Mouse (Mus musculus) intestine, embryonic 16.5 days (tissue): ENCODE data around the gene Podn. TPM values are rescaled to one million over a fixed set of nuclear protein-coding genes. Genes with fewer than 3 reads are reported as not detected.

Experiments used
- ATAC-seq: fragments of 200-750 bp; cut with Nextera tagmentation; 2 replicates; pipeline ENCODE4 v1.8.0; 2017; ENCODE audit warnings: moderate TSS enrichment, moderate library complexity
- H3K27ac ChIP-seq: fragments of 300-500 bp; sonication (generic); 2 replicates; pipeline ENCODE4 v1.5.1; 2014; ENCODE audit warnings: mild to moderate bottlenecking, low read length
- H3K27me3 ChIP-seq: fragments of 300-500 bp; sonication (generic); replicated peaks from 2 replicates; pipeline ENCODE4 v1.6.1; 2014; ENCODE audit warnings: low read length, control low read depth, mixed read lengths; ENCODE audit not compliant: control insufficient read depth, insufficient read depth
- H3K36me3 ChIP-seq: fragments of 300-500 bp; sonication (generic); 2 replicates; pipeline ENCODE4 v1.6.1; 2014; ENCODE audit warnings: low read length, control low read depth; ENCODE audit not compliant: control insufficient read depth, insufficient read depth
- H3K4me1 ChIP-seq: fragments of 300-500 bp; sonication (generic); 2 replicates; pipeline ENCODE4 v1.6.1; 2014; ENCODE audit warnings: low read length, control low read depth, mixed read lengths; ENCODE audit not compliant: control insufficient read depth, insufficient read depth
- H3K4me2 ChIP-seq: fragments of 300-500 bp; sonication (generic); 2 replicates; pipeline ENCODE4 v1.6.1; 2014; ENCODE audit warnings: low read depth, low read length, control low read depth
- H3K4me3 ChIP-seq: fragments of 300-500 bp; sonication (generic); 2 replicates; pipeline ENCODE4 v1.5.1; 2014; ENCODE audit warnings: mild to moderate bottlenecking, low read length
- H3K9ac ChIP-seq: fragments of 300-500 bp; sonication (generic); 2 replicates; pipeline ENCODE4 v1.6.1; 2014; ENCODE audit warnings: low read depth, low read length
- H3K9me3 ChIP-seq: fragments of 300-500 bp; sonication (generic); 2 replicates; pipeline ENCODE4 v1.6.1; 2016; ENCODE audit warnings: low read length, control low read depth; ENCODE audit not compliant: control insufficient read depth
- WGBS: fragments of 180-500 bp; shearing (Covaris S2); extraction: QIAGEN DNeasy Blood & Tissue Kit; methylation state at CpG from one replicate; pipeline ENCODE4 v1.1.7; 2014; 5-methylcytosine and 5-hydroxymethylcytosine counted together
- polyA plus RNA-seq: library from polyadenylated mRNA; unstranded; fragments of >200 nt; fragmentation: Nextera tagmentation; extraction: Ambion mirVana; gene quantifications from 2 replicates; pipeline ENCODE4 v1.2.1, GENCODE M21; 2015

The Podn gene
- polyA plus RNA-seq, 1 experiment from 2014 or later, result 0.72 TPM

DNA sequence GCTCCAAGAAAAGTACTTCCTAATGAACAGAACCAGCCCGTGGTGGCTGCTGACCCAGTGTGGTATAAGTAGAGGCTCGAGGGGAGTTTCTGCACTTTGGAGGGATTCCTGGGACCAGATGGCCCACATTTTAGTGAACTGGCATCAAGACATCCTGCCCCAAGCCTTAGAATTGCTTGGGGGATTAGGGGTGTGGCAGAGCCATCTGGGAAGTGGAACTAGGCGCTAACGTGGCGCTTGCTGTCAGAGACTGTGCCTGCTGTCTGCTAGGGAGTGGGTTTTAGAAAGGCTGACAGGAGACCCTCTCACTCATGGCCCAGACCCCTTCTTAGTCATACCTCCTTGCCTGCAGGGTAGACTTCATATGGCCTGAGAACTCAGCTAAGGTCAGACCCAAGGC is 110.4 kb downstream of the Podn start:
- H3K36me3 ChIP-seq, result no peaks in the 10 kb centered on the region
- H3K4me3 ChIP-seq, result no peak overlapping the region
- no peak for ATAC-seq
- 86% methylated on average over 5 of the region's 5 CpGs for WGBS
- no peaks in the 10 kb centered on the region for H3K27me3 ChIP-seq
- peaks cover 13% of the 10 kb centered on the region for H3K4me1 ChIP-seq
- H3K4me2 ChIP-seq, result no peak overlapping the region
- H3K9me3 ChIP-seq, result no peaks in the 10 kb centered on the region
- H3K27ac ChIP-seq, result no peak overlapping the region
- H3K9ac ChIP-seq, result no peak overlapping the region

DNA sequence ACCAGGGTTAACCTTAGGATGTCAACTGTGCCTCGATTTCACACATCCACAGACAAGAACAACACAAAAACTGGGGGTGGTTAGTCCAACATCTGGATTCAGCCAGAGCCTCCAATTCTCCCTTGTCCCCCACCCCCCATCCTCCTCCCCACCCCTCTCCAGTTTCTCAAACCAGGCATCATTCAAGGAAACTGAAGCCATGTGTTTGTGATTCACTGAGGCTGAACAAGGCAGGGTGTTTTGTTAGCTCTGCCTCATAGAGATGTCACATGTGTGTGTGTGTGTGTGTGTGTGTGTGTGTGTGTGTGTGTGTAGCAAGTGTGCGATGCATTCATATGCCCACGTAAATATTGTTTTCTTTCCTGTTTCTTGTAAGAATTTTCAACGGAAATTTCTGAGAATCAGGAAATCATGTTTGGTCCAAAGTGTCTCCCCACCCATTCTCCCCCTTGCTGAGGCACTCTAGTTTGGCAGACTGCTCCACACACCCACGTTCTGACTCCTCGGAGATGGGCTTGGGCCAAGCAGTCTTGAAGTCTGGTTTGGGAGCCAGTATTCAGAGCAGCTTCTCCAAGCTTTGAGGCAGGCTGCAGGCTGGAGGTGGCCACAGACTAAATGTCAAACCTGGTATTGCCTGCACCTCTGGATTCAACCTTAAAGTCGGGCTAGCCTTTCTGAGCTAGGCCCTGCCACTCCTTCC is 111.8 kb downstream of the Podn start:
- Histone ChIP-seq H3K4me1 (peaks cover 10% of the 10 kb centered on the region; the same call in 1 of the 2 replicates), H3K36me3 (no peaks in the 10 kb centered on the region), H3K4me2 (no peak overlapping the region), H3K9me3 (no peaks in the 10 kb centered on the region), H3K4me3 (no peak overlapping the region), H3K27ac (peak overlapping the region; percentile 50; the same call in 1 of the 2 replicates), H3K27me3 (no peaks in the 10 kb centered on the region), H3K9ac (no peak overlapping the region)
- ATAC-seq, result peak; percentile 68; the same call in 1 of the 2 replicates
- 52% methylated on average over 7 of the region's 7 CpGs for WGBS

DNA sequence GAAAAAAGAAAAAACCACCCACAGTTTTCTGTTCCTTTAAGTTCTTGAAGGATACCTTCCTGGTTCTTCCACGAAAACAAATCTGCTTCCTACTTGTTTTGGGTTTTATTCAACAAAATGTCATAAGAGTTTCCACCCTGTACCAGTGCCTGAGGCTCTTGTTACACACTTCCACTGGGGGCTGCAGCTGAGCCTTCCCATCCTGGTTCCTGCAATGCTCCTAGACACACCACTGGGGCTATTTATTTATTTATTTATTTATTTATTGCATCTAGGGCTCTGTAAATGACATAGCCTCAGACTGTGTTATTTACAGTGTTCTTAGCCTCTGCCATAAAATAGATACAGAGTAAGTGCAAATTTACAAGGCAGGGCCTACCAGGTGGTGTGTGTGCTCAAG is 112.5 kb downstream of the Podn start:
- Histone ChIP-seq H3K4me1 (peaks cover 10% of the 10 kb centered on the region; the same call in 1 of the 2 replicates), H3K27me3 (no peaks in the 10 kb centered on the region), H3K9me3 (no peaks in the 10 kb centered on the region), H3K9ac (no peak overlapping the region), H3K36me3 (no peaks in the 10 kb centered on the region), H3K4me3 (no peak overlapping the region), H3K4me2 (no peak overlapping the region), H3K27ac (no peak overlapping the region)
- no peak for ATAC-seq
- 86% methylated on average over 1 of the region's 1 CpGs for WGBS

DNA sequence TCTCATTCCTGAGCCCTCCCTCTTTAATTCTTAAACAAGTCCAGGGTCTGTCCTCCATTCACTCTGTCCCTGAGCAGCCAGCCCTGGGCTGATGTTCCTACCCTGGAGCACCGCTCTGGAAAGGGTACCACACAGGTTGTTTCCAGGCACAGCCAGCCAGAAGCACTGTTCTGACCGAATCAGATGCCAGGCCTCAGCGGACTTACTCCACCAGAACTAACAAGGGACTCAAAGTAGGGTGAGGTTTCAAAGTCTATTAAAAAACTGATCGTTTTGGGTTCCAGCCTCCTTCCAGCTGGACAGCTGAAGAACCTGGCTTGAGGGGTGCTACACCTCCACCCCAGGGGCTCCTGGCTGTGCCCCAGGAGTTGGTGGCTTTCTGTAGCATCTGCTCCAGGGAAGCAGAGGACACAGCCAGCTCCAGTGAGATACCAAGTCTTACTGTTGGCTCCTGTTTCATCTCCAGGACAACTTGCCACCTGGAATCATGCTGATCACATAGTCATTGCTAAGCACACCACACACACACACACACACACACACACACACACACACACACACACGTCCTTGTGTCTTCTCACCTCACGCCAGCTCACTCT is 116.1 kb downstream of the Podn start:
- Histone ChIP-seq H3K4me3 (no peak overlapping the region), H3K4me1 (peaks cover 9% of the 10 kb centered on the region; the same call in 1 of the 2 replicates), H3K9ac (no peak overlapping the region), H3K27me3 (no peaks in the 10 kb centered on the region), H3K27ac (no peak overlapping the region), H3K4me2 (no peak overlapping the region), H3K9me3 (no peaks in the 10 kb centered on the region), H3K36me3 (no peaks in the 10 kb centered on the region)
- ATAC-seq, result no peak
- 81% methylated on average over 6 of the region's 6 CpGs for WGBS

DNA sequence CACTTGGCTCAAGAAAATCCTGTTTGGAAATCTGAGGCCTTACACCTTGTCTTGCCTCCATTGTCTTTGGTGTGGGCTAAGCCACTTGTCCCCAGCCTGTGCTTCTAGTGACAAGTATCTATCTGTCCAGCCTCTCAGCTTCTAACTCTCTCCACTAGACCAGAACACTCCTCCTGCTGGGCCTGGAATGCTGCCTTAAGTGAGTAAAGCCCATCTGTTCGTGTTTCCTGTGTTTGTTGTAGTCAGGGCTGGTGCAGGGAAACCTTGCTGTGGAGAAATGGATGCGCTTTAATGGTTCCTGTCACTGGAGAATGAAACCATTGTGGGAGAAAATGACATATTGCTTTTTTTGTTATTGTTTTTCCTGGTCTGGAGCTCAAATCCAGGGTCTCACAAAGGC is 116.7 kb downstream of the Podn start:
- H3K27ac ChIP-seq, result no peak overlapping the region
- no peak overlapping the region for H3K4me3 ChIP-seq
- H3K27me3 ChIP-seq, result no peaks in the 10 kb centered on the region
- no peaks in the 10 kb centered on the region for H3K36me3 ChIP-seq
- no peak overlapping the region for H3K4me2 ChIP-seq
- no peaks in the 10 kb centered on the region for H3K9me3 ChIP-seq
- ATAC-seq, result no peak
- 39% methylated on average over 2 of the region's 2 CpGs for WGBS
- 0 out of 2 replicates have a peak, but pooled peaks cover 8% of the 10 kb centered on the region for H3K4me1 ChIP-seq
- no peak overlapping the region for H3K9ac ChIP-seq

DNA sequence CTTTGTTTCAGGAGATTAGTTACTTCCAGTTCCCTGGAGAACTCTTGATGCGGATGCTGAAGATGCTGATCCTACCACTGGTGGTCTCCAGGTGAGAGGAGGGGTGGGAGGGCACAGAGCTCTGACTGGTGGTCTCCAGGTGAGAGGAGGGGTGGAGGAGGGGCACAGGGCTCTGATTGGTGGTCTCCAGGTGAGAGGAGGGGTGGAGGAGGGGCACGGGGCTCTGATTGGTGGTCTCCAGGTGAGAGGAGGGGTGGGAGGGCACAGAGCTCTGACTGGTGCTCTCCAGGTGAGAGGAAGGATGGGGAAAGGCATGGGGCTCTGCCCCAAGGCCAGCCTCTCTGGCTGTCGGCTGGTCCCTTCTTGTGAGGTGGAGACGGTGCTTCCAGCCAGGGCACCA is 118.7 kb downstream of the Podn start:
- Histone ChIP-seq H3K4me2 (no peak overlapping the region), H3K9me3 (no peaks in the 10 kb centered on the region), H3K27ac (no peak overlapping the region), H3K4me3 (no peak overlapping the region), H3K9ac (no peak overlapping the region), H3K27me3 (no peaks in the 10 kb centered on the region), H3K4me1 (0 out of 2 replicates have a peak, but pooled peaks cover 2% of the 10 kb centered on the region), H3K36me3 (no peaks in the 10 kb centered on the region)
- 63% methylated on average over 4 of the region's 4 CpGs for WGBS
- no peak for ATAC-seq

DNA sequence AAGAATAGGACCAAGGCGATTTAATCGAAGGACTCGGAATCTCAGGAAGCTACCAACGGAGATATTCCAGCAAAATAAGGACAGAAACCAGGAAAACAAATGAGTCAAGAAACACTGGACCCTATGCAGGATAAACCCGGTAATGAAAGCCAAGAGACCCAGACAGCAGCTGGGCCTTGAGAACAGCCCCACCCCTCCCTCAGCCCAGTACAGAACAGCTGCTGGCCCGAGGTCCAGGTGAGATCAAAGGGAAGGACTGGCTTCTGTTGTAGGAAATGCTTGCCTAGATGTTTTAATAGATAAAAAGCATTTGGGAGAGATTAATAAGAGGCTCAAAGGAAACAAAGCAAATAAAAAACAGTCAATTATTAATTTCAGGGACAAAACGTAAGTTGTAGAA is 121.2 kb downstream of the Podn start:
- WGBS, result 60% methylated on average over 7 of the region's 7 CpGs
- no peak overlapping the region for H3K4me3 ChIP-seq
- H3K27me3 ChIP-seq, result no peaks in the 10 kb centered on the region
- no peaks in the 10 kb centered on the region for H3K9me3 ChIP-seq
- H3K4me2 ChIP-seq, result no peak overlapping the region
- H3K4me1 ChIP-seq, result 0 out of 2 replicates have a peak, but pooled peaks cover 2% of the 10 kb centered on the region
- no peaks in the 10 kb centered on the region for H3K36me3 ChIP-seq
- no peak overlapping the region for H3K27ac ChIP-seq
- H3K9ac ChIP-seq, result no peak overlapping the region
- ATAC-seq, result no peak

DNA sequence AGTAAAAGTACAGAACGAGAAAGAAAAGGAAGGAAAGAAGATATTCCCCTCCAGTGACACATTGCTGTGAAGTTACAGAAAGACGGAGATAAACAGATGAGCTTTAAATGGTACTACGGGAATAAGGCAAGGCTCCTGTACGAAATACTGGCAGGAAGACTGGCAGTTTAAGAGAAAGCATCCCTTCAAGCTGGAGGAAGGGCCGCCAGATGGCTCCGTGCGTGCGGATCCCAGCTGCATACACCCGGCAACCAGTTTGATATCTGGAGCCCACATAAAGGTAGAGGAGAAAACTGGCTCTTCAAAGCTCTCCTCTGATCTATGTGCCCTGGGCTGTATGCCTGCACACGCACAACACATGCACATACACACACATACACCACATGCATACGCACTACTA is 121.7 kb downstream of the Podn start:
- no peaks in the 10 kb centered on the region for H3K27me3 ChIP-seq
- WGBS, result 58% methylated on average over 11 of the region's 11 CpGs
- H3K36me3 ChIP-seq, result no peaks in the 10 kb centered on the region
- H3K4me1 ChIP-seq, result 0 out of 2 replicates have a peak, but pooled peaks cover 2% of the 10 kb centered on the region
- H3K4me3 ChIP-seq, result no peak overlapping the region
- ATAC-seq, result no peak
- no peak overlapping the region for H3K9ac ChIP-seq
- H3K4me2 ChIP-seq, result no peak overlapping the region
- no peaks in the 10 kb centered on the region for H3K9me3 ChIP-seq
- no peak overlapping the region for H3K27ac ChIP-seq

DNA sequence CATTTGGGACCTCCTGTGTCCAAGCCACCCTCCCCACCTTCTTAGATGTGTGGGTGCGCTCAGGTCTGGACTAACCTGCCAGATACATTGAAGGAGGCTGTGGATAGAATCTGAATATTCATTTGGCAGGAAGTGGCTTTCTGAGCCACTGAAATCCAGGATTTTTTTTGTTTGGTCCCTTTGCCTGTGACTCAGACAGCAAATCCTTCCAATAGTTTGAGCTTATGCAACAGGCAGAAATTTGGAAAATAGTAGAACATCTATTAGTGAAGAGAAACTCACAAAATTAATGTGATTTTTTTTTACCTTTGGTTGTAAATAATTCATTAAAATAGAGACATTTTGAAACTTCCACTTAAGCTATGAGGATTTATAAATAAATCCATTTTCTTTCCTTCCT is 125.1 kb downstream of the Podn start:
- no peaks in the 10 kb centered on the region for H3K27me3 ChIP-seq
- no peaks in the 10 kb centered on the region for H3K9me3 ChIP-seq
- ATAC-seq, result no peak
- 76% methylated on average over 1 of the region's 1 CpGs for WGBS
- no peak overlapping the region for H3K4me3 ChIP-seq
- 0 out of 2 replicates have a peak, but pooled peaks cover 2% of the 10 kb centered on the region for H3K4me1 ChIP-seq
- no peak overlapping the region for H3K27ac ChIP-seq
- H3K9ac ChIP-seq, result no peak overlapping the region
- no peaks in the 10 kb centered on the region for H3K36me3 ChIP-seq
- H3K4me2 ChIP-seq, result no peak overlapping the region
